Comparison of ENCODE assay signal across 30 mouse cellular contexts in the genomic region with DNA sequence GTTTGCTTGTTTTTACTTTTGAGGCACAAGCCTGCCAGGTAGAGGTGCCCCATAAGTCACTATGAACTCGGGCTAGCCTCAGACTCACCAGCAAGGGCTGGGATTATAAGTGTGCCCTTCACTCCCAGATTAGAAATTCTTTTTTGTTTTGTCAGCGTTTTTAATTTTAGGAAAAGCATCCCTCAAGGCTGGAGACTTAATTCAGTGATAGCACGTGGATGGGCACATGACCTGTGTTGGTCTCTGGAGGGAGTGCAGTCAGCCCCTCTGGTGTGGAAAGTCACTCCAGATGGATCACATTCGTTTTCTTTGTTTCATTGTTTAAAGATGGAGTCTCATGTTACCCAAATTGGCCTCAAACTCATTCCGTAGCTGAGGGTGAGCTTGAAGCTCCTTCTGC.
"Had no signal": no experiment of that assay in that cellular context is flagged by ENCODE, and none has a peak within 500 bp of the region (broad histone marks: within the 10 kb centered on the region; RNA-seq: fewer than 3 reads in every experiment).

No protein-coding gene starts in this region.

- H3K9ac ChIP-seq: limb, embryonic 12.5 days; limb, embryonic 13.5 days; limb, embryonic 15.5 days; liver, embryonic 12.5 days; liver, embryonic 13.5 days; liver, embryonic 14.5 days; liver, embryonic 15.5 days; liver, postnatal 0 days; lung, embryonic 14.5 days; lung, embryonic 15.5 days; midbrain, embryonic 12.5 days; midbrain, embryonic 13.5 days; midbrain, embryonic 15.5 days; neural tube, embryonic 12.5 days had no signal

- H3K36me3 ChIP-seq: limb, embryonic 12.5 days; limb, embryonic 13.5 days; limb, embryonic 15.5 days; liver, embryonic 12.5 days; liver, embryonic 13.5 days; liver, embryonic 15.5 days; lung, embryonic 15.5 days; midbrain, embryonic 10.5 days; midbrain, embryonic 12.5 days; midbrain, embryonic 13.5 days; midbrain, embryonic 15.5 days; neural tube, embryonic 12.5 days had no signal

- H3K9me3 ChIP-seq: limb, embryonic 10.5 days; limb, embryonic 12.5 days; limb, embryonic 13.5 days; limb, embryonic 15.5 days; liver, embryonic 12.5 days; liver, embryonic 13.5 days; liver, embryonic 15.5 days; lung, embryonic 15.5 days; megakaryocyte, embryonic 14.5 days; midbrain, embryonic 10.5 days; midbrain, embryonic 12.5 days; midbrain, embryonic 13.5 days; midbrain, embryonic 15.5 days; neural tube, embryonic 12.5 days had no signal

- DNase-seq: left cerebral cortex, postnatal 4 days; liver; liver, embryonic 13.5 days; liver, postnatal 0 days; lung, adult 18-20 months; lung, adult 2 months; lung, embryonic 14.5 days; lung, postnatal 10 days; lung, postnatal 14 days; lung, postnatal 36 days; lung, postnatal 4 days; midbrain, embryonic 14.5 days had no signal

- H3K4me1 ChIP-seq: limb, embryonic 10.5 days; limb, embryonic 12.5 days; limb, embryonic 13.5 days; limb, embryonic 15.5 days; liver, embryonic 12.5 days; liver, embryonic 13.5 days; liver, embryonic 15.5 days; lung, embryonic 15.5 days; midbrain, embryonic 10.5 days; midbrain, embryonic 12.5 days; midbrain, embryonic 13.5 days; midbrain, embryonic 15.5 days; neural tube, embryonic 12.5 days had no signal

- H3K4me2 ChIP-seq: limb, embryonic 12.5 days; limb, embryonic 13.5 days; limb, embryonic 15.5 days; liver, embryonic 11.5 days; liver, embryonic 12.5 days; liver, embryonic 13.5 days; liver, embryonic 15.5 days; lung, embryonic 14.5 days; lung, embryonic 15.5 days; midbrain, embryonic 11.5 days; midbrain, embryonic 12.5 days; midbrain, embryonic 13.5 days; midbrain, embryonic 15.5 days; neural tube, embryonic 12.5 days had no signal

- H3K27me3 ChIP-seq: limb, embryonic 12.5 days; limb, embryonic 13.5 days; limb, embryonic 15.5 days; liver, embryonic 12.5 days; liver, embryonic 13.5 days; liver, embryonic 15.5 days; lung, embryonic 15.5 days; megakaryocyte, embryonic 14.5 days; midbrain, embryonic 12.5 days; midbrain, embryonic 13.5 days; midbrain, embryonic 15.5 days; neural tube, embryonic 12.5 days had no signal

- H3K27ac ChIP-seq: limb, embryonic 10.5 days; limb, embryonic 12.5 days; limb, embryonic 13.5 days; limb, embryonic 15.5 days; liver, embryonic 12.5 days; liver, embryonic 13.5 days; liver, embryonic 14.5 days; liver, embryonic 15.5 days; lung, embryonic 15.5 days; macrophage; midbrain, embryonic 10.5 days; midbrain, embryonic 12.5 days; midbrain, embryonic 13.5 days; midbrain, embryonic 15.5 days; neural tube, embryonic 12.5 days had no signal

- H3K4me3 ChIP-seq: limb, embryonic 10.5 days; limb, embryonic 12.5 days; limb, embryonic 13.5 days; limb, embryonic 15.5 days; liver, embryonic 12.5 days; liver, embryonic 13.5 days; liver, embryonic 15.5 days; lung, embryonic 15.5 days; megakaryocyte, embryonic 14.5 days; midbrain, embryonic 10.5 days; midbrain, embryonic 12.5 days; midbrain, embryonic 13.5 days; midbrain, embryonic 15.5 days; myocyte; neural tube, embryonic 12.5 days had no signal
